Mouse (Mus musculus) olfactory bulb, adult 2 months (tissue): ENCODE measurements around the gene Slc25a16. TPM values are rescaled to one million over a fixed set of nuclear protein-coding genes. Genes with fewer than 3 reads are reported as not detected.

Experiments
- H3K27ac ChIP-seq: fragments of 200-500 bp; 2 replicates; pipeline ENCODE4 v1.5.1; 2012; ENCODE audit warnings: low read depth, low read length; ENCODE audit not compliant: insufficient read depth
- H3K4me1 ChIP-seq: fragments of 200-500 bp; 2 replicates; pipeline ENCODE4 v1.6.1; 2012; ENCODE audit warnings: low read length; ENCODE audit not compliant: control insufficient read depth, insufficient read depth
- H3K4me3 ChIP-seq: fragments of 200-500 bp; 2 replicates; pipeline ENCODE4 v1.5.1; 2012; ENCODE audit warnings: mild to moderate bottlenecking, low read depth, low read length, moderate library complexity; ENCODE audit not compliant: insufficient read depth
- CTCF ChIP-seq: fragments of 200-500 bp; IDR thresholded peaks from 2 replicates; pipeline ENCODE4 v1.5.1; 2012; ENCODE audit warnings: low read depth, mild to moderate bottlenecking, low read length, moderate library complexity; ENCODE audit not compliant: insufficient read depth
- POLR2A ChIP-seq: fragments of 200-500 bp; IDR thresholded peaks from 2 replicates; pipeline ENCODE4 v1.6.1; 2012; ENCODE audit warnings: mild to moderate bottlenecking, low read depth, low read length, moderate library complexity; ENCODE audit not compliant: insufficient read depth
- WGBS: fragments of 180-500 bp; shearing (Covaris S2); methylation state at CpG from one replicate; pipeline ENCODE4 v1.1.7; 2018; 5-methylcytosine and 5-hydroxymethylcytosine counted together
- polyA plus RNA-seq: library from polyadenylated mRNA; stranded (reverse); fragments of >200 nt; gene quantifications from 2 replicates; pipeline ENCODE4 v1.2.4, GENCODE M21; 2012; ENCODE audit warnings: low replicate concordance; ENCODE audit not compliant: missing spikeins, insufficient read depth, insufficient read length

Gene Slc25a16
- polyA plus RNA-seq, 1 experiment = not detected

DNA sequence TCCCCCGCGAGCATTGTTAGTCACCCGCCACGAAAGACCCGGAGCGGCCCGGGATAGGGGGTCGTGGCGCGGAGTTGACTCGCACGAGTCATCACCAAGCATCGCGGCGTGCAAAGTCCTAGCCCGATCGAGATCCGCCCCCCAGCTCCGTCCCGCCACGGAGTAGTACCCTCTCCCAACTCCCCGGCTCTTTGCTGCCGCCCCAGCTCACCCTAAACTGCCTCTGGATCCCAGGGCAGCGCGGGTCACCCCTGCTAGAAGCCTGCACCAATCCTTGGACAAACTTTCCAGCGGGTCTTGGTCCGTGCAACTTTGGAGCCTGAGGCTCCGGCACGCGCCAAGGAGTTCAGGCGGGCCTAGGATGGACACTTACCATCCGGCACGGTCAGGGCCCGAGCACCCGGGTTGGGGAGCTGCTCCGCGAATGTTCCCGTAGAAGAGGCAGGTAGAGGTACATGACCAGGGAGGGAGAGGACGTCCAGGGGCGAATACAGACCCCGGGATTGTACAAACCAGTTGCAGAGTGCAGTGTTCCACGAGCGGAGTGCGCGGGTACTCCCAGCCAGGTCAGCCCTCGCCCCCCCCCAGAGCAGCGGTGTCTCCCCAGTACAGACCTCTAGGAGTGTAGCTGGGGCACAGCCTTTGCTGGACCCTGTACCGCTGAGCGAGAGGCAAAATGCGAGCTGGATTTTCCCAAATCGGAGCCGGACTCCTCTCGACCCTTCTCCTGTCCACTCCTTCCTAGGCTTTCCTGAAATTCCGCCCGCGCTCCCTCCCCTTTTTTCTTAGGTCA is 33.4 kb upstream of the Slc25a16 start:
- no peak for TF ChIP-seq POLR2A
- 0 out of 2 replicates have a peak, but pooled peaks have one; percentile 4 for TF ChIP-seq CTCF
- Histone ChIP-seq H3K27ac (no peak overlapping the region), H3K4me3 (peak overlapping the region; percentile 42), H3K4me1 (peaks cover 19% of the 10 kb centered on the region)
- 2% methylated on average over 56 of the region's 56 CpGs for WGBS

DNA sequence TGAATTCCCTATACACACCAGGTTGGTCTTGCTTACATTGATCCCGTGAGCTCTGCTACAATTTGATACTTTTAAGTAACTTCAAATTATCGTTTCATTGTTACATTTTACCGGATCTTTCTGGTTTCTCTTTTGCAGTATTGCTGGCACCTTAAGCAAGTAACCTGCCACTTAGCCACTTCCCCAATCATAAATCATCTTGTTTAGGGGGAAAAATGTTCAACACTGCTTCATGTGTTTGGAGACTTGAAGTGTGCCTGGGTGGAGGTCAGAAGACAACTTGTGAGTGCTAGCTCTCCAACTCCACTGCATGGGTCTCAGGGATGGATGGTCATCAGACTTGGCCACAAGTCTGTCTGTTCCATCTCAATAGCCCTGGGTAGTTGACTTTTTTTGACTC is 29.4 kb upstream of the Slc25a16 start:
- Histone ChIP-seq H3K4me3 (no peak overlapping the region), H3K4me1 (peaks cover 14% of the 10 kb centered on the region), H3K27ac (no peak overlapping the region)
- WGBS = 95% methylated on average over 3 of the region's 3 CpGs
- no peak for TF ChIP-seq CTCF
- no peak for TF ChIP-seq POLR2A

DNA sequence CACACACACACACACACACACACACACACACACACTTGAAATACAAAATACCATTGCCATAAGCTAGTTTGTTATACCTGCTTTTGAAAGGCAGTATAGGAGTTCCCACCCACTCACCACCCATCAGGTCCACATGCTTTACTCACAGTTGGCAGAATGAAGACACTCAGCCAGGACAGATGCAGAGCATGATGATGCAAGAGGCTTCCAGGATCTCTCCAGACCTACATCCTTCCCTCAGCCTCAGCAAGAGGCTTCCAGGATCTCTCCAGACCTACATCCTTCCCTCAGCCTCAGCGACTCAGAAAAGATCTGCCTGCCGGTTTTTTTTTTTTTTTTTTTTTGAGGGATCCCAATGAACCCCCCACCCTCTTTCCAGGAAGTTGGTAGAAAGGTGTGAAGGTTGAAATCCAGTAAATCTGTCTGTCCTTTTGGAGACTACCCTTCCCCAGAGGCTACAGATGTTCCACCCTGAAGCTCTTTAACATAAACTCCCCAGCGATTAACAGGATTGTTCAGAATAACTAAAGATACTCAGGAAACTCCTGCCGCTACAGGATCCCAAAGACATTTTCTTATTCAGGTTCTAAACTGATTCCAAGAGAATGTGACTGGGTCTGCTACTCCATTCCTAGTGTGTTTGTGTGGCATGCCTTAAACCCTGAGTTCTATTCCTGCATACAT is 27.7 kb upstream of the Slc25a16 start:
- no peak overlapping the region for H3K4me3 ChIP-seq
- no peak for TF ChIP-seq CTCF
- TF ChIP-seq POLR2A = no peak
- 44% methylated on average over 4 of the region's 4 CpGs for WGBS
- H3K27ac ChIP-seq = no peak overlapping the region
- no peaks in the 10 kb centered on the region for H3K4me1 ChIP-seq

DNA sequence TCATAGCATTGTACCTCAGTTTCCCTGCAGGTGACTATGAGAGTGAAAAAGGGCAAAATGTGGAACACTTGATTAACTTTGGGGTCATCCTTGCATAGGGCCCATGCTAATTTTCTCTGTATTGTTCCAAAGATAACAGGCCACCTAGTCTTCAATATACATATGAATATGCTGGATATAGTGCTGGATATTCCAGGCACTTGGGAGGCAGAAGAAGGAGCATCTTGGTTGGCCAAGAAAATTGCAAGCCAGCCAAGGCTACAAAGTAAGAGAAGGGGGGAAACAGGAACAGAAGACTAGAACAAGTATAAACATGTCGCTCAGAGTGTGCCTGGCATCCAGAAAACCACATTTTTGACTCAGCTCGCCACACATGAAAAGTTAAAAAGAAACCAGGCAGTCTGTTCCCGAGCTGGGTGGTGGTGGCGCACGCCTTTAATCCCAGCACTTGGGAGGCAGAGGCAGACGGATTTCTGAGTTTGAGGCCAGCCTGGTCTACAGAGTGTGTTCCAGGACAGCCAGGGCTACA is 27.0 kb upstream of the Slc25a16 start:
- WGBS = 70% methylated on average over 6 of the region's 6 CpGs
- H3K27ac ChIP-seq = no peak overlapping the region
- H3K4me1 ChIP-seq = no peaks in the 10 kb centered on the region
- H3K4me3 ChIP-seq = no peak overlapping the region
- TF ChIP-seq POLR2A (no peak), CTCF (no peak)

DNA sequence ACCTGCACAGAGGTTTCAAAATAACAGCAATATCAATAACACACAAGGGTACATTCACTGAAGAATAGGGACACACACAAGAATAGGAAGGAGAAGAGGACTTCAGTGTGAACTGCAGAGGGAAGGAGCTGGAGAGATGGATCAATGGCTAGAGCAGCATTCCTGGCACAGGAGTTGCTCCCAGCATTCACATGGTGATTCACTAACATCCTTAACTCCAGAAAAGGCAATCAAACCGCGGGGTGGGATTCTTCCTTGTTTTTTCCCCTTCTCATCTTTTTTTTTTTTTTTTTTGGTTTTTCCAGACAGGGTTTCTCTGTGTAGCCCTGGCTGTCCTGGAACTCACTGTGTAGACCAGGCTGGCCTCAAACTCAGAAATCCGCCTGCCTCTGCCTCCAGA is 26.0 kb upstream of the Slc25a16 start:
- Histone ChIP-seq H3K4me1 (no peaks in the 10 kb centered on the region), H3K27ac (no peak overlapping the region), H3K4me3 (no peak overlapping the region)
- WGBS = 92% methylated on average over 3 of the region's 3 CpGs
- TF ChIP-seq POLR2A (no peak), CTCF (no peak)

DNA sequence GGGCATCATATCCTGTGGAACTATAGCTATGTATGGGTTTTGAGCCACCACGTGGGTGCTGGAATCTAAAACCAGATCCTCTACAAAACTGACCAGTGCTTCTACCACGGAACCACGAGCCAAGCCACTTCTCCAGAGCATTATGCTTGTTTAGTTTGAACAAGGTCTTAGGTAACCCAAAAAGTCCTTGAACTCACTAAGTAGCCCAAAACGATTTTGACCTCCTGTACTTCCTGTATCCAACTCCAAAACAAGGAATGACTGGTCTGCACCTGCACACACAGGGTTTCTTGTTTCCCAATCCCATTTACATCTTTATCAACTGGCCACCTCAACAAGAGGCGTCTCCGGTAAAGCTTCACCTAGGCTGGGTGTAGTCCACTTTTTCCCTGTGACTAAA is 25.0 kb upstream of the Slc25a16 start:
- no peak overlapping the region for H3K27ac ChIP-seq
- WGBS = 87% methylated on average over 6 of the region's 6 CpGs

DNA sequence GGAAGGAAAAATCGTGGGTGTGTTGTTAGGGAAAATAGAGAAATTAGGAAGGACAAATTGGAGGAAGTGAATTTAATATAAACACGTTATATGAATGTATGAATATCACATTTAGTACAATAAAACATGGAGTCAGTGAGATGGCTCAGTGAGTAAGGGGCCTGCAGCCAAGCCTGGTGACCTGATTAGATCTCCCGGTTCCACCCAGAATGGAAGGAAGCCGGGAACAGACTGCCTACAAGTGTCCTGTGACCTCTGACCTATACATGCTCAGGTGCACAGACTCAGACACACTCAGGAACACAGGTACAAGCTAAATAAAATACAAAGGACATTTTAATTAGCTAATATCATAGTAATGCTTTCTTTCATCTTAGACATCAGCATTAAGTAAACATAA is 24.4 kb upstream of the Slc25a16 start:
- TF ChIP-seq CTCF = no peak
- TF ChIP-seq POLR2A = no peak
- H3K27ac ChIP-seq = no peak overlapping the region
- no peaks in the 10 kb centered on the region for H3K4me1 ChIP-seq
- WGBS = 83% methylated on average over 4 of the region's 4 CpGs
- no peak overlapping the region for H3K4me3 ChIP-seq

More for the DNA sequence above, 25.0 kb upstream of the Slc25a16 start:
- TF ChIP-seq POLR2A = no peak
- no peak for TF ChIP-seq CTCF
- H3K4me1 ChIP-seq = no peaks in the 10 kb centered on the region
- no peak overlapping the region for H3K4me3 ChIP-seq

DNA sequence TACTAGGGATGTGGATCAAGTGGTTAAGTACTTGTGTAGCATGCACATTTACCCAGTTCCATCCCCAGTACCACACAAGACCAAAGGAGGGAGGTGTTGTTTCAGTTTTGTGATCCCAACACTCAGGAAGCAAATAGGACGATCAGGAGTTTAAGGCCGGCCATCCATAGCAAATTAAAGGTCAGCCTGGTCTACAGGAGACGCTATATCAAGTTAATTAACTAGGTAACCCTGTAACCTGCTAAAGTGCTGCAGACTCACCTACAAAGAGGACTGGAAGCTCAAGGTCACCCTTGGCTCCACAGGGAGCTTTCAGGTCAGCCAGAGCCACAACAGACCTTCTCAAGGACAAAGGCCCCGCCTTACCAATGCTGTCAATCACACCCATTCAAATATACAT is 23.7 kb upstream of the Slc25a16 start:
- H3K4me1 ChIP-seq = no peaks in the 10 kb centered on the region
- TF ChIP-seq CTCF (no peak), POLR2A (no peak)
- no peak overlapping the region for H3K27ac ChIP-seq
- H3K4me3 ChIP-seq = no peak overlapping the region
- WGBS = 68% methylated on average over 4 of the region's 4 CpGs

DNA sequence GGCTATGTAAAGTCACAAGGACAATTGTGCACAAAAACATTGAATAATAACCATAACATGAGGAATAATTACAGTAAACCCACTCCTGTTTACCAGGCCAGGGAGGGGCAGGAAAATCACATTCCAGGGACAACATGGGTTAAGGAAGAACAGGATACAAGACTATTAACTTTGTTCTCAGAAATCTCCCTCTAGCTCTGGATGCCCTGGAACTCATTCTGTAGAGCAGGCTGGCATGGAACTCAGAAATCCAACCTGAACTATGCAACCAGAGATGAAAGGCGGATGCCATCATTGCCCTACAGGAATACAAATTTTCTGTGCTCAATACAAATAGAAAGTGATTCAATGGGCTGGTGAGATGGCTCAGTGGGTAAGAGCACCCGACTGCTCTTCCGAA is 23.0 kb upstream of the Slc25a16 start:
- 94% methylated on average over 3 of the region's 3 CpGs for WGBS
- H3K4me3 ChIP-seq = no peak overlapping the region
- H3K27ac ChIP-seq = no peak overlapping the region
- no peaks in the 10 kb centered on the region for H3K4me1 ChIP-seq
- no peak for TF ChIP-seq POLR2A
- no peak for TF ChIP-seq CTCF
